Mouse (Mus musculus) spleen, postnatal 4 days (tissue): ENCODE results near the gene Rab7b.
A peak's percentile ranks its signal among the peaks of the same experiment; 100 is the strongest.

Experiments
- DNase-seq, 2 experiments: peaks; one replicate each; pipeline ENCODE4 v3.0.0; 2022; ENCODE audit warnings: low spot score in 2 of 2

Gene Rab7b

GRCm38 (mm10) chr1:131737269-131737668 is 48.8 kb downstream of the Rab7b start:
- DNase-seq = peak in 1 of 2 experiments; percentile 33

- no peak for DNase-seq
These were observed 50.3 kb downstream of the Rab7b start for GRCm38 (mm10) chr1:131738760-131739159.

- DNase-seq = no peak
These were observed 51.1 kb downstream of the Rab7b start for GRCm38 (mm10) chr1:131739481-131740160.

- no peak for DNase-seq
These were observed 55.5 kb downstream of the Rab7b start, which contains the start of gene Slc26a9 for GRCm38 (mm10) chr1:131743868-131744464. Slc26a9 (plus strand) TSS chr1:131744022.

- no peak for DNase-seq
These were observed 56.9 kb downstream of the Rab7b start for GRCm38 (mm10) chr1:131745391-131745790.

- DNase-seq = no peak
These were observed 59.3 kb downstream of the Rab7b start for GRCm38 (mm10) chr1:131747761-131748160.

GRCm38 (mm10) chr1:131748636-131749035 is 60.1 kb downstream of the Rab7b start:
- no peak for DNase-seq

GRCm38 (mm10) chr1:131749706-131750545 is 61.4 kb downstream of the Rab7b start:
- DNase-seq = no peak

- no peak for DNase-seq
These were observed 62.8 kb downstream of the Rab7b start for GRCm38 (mm10) chr1:131751181-131751890.

- no peak for DNase-seq
These were observed 63.4 kb downstream of the Rab7b start for GRCm38 (mm10) chr1:131751891-131752311.

GRCm38 (mm10) chr1:131754212-131754829 is 65.8 kb downstream of the Rab7b start:
- DNase-seq = no peak

- no peak for DNase-seq
These were observed 66.4 kb downstream of the Rab7b start for GRCm38 (mm10) chr1:131754916-131755315.

GRCm38 (mm10) chr1:131757211-131757610 is 68.7 kb downstream of the Rab7b start:
- no peak for DNase-seq

GRCm38 (mm10) chr1:131758796-131759195 is 70.3 kb downstream of the Rab7b start:
- no peak for DNase-seq

GRCm38 (mm10) chr1:131759667-131760427 is 71.4 kb downstream of the Rab7b start:
- peak in 1 of 2 experiments; percentile 41 for DNase-seq

GRCm38 (mm10) chr1:131760428-131760820 is 71.9 kb downstream of the Rab7b start:
- peak in 1 of 2 experiments; percentile 55 for DNase-seq

- peak; percentile 12 to 57 for DNase-seq
These were observed 72.8 kb downstream of the Rab7b start for GRCm38 (mm10) chr1:131761079-131761831.

- DNase-seq = peak; percentile 11 to 52
These were observed 75.2 kb downstream of the Rab7b start for GRCm38 (mm10) chr1:131763683-131764082.

- peak; percentile 10 to 51 for DNase-seq
These were observed 76.3 kb downstream of the Rab7b start for GRCm38 (mm10) chr1:131764581-131765338.
